Mouse (Mus musculus) urinary bladder, postnatal 10 days (tissue): ENCODE measurements around the gene Csf2rb2.
A peak's percentile ranks its signal among the peaks of the same experiment; 100 is the strongest.
"Not testable (repeated sequence)": the region's sequence is repeated elsewhere in the genome, so short reads cannot be mapped to it uniquely, and the experiment has no call there.

ENCODE experiments used
- DNase-seq: peaks from one replicate; pipeline ENCODE4 v3.0.0; 2022; ENCODE audit warnings: low spot score

The Csf2rb2 gene

DNA sequence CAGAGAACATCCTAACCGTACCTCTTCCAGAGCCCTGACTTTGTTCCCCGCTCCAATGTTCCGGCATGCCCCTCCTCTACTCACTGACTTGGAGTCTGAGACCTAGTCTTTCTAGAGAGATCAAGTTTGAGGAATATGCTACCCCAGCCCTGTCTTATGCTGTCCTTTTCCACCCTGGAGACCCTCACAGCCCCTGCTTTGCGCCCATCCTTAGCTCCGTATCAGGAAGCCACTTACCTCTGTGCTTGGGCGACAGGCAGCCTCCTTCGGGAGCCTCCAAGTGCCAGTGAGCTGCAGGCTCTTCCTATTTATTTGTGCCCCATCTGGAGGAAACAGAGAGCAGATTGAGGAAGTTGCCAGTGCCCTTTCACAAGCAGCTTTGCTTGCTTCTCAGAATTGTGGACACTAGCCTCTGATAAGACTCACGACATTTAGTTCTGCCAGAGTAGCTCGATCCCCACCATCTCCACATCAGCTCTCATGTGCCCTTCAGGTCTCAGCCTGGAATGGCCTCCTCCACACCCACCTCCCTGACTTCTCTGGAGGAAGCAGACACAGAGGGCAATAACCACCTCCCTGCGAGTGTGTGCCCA, at the start of gene Csf2rb2:
TSS of gene Csf2rb2 (minus strand) at position 381 of the 593 bp plus-strand sequence.
- no peak for DNase-seq

DNA sequence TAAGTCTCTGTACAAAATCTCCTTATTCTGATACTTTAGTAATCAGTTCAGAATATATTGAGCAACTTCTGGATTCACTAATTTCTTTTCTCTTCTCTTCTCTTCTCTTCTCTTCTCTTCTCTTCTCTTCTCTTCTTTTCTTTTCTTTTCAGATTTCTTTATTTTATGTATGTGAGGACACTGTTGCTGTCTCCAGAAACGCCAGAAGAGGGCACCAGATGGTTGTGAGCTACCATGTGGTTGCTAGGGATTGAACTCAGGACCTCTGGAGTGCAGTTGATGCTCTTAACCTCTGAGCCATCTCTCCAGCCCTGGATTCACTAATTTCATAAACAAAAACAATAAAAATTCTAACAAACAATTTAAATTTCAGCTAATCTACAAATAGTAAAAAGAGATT, 49.4 kb upstream of the Csf2rb2 start:
- DNase-seq: no peak

DNA sequence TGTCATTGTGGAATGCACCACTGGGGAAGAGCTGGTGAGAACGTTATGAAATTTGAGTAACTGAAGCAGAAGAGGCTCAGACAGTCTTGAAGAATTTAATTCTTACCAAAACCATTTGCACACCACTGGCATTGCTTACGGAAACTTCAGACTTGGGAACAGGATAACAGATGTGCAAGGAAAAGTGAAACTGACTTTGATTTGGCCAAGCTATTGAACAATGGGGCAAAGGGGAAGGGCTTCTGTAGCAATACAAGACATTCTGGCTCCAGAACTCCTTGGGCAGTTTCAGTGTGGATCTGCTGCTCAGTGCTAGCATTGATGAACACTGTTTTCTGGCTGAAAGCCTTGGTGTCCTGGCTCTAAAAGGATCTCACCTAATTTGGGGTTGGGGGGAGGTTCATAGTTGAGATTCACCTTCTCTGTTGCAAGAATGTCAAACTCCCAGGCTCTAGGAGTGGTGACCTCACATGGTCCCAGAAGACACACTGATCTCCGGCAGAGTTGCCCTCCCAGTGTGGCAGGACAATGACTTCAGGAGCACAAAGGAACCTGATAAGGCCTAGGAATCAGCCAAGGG, 46.2 kb upstream of the Csf2rb2 start:
- DNase-seq: no peak

DNA sequence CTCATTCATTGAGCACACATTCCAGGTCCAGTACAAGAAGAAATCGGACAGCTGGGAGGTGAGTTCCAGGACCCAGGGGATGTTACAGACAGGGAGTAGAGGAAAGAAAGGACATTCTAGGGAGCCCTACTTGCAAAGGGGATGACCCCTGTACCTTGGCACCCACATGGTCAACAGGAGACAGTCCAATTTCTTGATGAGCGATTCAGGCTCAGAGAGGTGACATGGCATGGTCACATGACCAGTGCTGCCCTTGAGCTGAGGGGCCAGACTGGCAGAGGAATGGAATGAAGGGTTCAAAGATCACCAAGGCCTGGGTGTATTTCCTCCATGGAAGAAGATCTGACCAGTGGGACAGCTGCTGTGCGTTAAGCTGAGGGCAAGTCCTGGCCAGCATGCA, 39.0 kb upstream of the Csf2rb2 start:
- no peak for DNase-seq

DNA sequence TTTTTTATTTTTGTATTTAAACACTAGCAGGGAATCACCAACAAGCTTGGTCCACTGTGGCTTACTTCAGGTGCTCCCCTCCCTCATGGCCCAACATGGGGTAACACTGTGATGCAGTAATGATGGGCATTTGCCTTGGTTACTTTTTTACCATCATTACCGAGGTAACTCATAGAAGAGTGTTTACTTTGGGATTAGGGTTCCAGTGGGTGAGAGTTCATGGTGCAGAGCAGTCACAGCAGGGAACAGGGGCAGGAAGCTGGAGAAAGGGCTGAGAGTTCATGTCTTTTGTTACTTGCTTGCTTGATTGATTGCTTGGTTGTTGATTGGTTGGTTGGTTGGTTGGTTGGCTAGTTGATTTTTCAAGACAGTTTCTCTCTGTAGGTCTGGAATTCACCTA, 38.2 kb upstream of the Csf2rb2 start:
- DNase-seq: no peak

DNA sequence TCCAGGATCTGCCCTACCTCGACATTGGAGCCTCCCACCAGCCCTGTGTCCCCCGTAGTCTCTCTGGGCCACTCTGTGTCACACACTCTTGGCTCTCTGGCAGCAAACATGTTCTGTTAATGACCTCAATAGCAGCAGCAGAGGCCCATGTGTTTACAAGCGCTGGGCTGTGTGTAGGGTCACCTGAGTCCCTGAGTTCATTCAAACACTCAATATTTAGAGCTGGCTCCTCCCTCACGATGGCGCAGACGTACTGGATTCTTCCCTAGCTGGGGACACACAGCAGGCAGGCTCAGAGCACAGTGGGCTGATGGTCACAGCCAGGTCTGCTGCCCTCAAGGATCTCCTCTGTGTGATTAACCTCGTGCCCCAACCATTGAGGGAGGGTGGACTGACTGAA, 35.4 kb upstream of the Csf2rb2 start:
- not testable (repeated sequence) for DNase-seq

DNA sequence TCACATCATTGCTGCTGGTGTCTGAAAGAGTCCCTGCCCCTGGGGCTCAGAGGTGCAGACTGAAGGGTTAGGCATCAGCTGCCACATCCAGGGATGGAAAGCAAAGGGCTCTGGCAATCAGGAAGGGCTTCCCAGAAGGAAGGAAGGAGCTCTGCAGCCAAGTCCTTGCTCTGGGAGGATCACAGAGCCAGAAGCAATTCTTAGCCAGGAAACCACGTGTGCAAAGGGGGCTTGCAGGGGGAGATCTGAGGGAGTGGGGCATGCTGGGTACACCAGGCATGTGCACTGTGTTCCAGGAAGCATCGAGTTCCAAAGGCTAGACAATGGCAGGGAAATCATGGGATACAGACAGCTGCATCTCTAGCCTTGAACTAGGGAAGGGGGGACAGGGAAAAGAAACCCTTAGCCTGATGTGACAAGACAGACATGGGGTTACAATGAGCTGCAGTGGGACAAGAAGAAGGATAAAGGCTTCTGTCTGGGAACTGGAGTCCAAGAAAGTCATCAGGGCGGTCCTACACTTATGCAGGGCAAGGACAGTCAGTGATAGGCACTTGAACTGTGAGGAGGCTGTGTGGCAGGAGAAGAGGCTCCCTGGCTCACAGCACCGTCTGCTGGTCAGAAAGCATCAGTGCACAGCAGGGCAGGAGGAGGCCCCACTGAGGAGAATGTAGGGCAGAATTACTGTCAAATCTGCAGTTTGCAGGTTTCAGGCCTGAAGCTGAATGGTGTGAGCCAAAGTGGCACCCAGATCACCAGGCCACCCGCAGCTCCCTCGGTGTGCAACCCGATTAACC, 34.3 kb upstream of the Csf2rb2 start:
- not testable (repeated sequence) for DNase-seq

DNA sequence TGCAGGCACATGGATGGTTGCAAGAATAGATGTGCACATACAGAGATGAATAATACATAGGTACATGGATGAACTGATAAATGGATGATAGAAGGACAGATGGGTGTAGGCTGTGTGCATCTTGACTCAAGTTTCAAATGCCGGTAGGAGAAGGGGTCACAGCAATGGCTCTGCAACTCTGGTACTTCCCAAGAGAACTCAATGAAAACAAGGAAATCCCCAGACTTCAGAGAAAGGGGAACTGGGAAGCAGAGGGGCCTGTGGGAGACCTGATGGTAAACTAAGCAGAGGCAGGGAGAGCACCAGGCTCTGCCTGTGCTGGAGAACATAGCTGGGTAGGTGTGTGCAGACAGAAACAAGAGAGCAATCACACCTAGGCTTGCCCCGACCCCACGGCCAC, 28.9 kb upstream of the Csf2rb2 start:
- no peak for DNase-seq

DNA sequence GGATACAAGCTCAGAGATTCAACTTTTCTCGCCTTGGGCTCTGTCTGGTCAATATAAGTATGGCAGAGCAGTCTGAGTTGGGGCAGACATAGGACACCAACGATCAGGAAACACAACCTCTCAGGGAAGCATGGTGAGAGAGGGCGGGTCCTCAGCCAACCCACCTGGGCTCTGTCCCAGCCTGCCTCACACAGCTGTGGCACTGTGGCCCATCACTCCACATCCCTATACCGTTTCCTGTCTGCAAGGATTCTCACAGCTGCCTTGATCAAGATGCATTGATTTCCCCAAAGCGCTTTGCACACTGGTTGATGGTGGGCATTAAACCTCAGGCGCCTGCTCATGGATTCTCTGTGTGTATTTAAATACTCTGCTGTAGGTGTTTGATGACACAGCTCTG, 27.5 kb upstream of the Csf2rb2 start:
- no peak for DNase-seq

DNA sequence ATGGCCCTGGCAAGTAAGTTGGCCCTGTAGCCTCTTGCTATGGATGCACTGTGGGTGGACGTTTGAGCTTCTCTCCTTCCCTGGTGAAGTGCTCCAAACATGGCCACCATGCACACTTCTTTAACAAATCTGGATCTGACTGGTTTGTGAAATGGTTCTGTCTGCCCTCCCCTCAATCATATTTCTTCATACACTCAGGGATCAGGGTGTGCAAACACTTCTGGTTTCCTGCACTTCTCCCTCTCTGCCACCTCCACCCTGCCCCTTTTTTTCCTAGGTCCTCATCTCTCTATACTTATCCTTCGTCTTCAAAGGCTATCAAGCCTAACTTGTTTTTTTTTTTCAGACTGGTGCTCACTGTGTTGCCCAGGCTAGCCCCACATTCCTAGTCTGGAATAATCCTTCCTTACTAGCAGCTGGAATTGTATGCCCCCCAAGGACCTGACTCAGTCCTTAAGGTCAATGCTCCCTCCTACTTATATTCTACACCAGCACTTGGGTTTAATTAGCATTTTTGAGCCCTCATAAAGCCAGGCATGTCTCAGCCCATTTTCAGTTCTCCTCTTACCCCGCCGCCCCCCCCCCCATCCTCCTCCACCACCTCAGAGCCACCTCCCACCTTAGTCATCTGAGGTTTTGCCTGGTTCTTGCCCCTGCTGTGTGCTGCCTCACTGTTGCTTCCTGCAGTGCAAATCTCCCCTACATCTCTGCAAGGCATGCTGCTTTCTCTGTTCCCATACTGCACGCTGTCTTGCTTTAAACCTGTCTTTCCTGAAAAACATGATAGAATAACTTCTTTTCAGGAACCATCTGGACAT, 26.2 kb upstream of the Csf2rb2 start:
- DNase-seq: no peak

DNA sequence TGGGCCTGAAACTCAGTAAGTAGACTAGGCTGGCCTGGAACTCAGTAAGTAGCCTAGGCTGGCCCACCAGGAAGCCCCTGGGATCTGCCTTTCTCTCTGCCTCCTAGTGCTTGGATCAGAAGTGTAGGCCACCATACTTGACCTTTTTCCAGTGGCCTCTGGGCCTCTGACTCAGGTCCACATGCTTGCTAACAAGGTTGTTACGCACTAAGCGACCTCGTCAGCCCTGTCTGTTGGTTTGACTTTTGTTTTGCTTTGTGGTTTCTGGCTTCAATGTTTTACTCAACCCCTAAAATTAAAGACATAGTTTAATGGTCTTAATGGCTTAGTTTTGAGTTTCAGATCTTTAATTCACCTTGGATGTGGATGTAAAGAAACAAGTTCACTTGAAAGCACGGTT, 25.2 kb upstream of the Csf2rb2 start:
- DNase-seq: no peak

DNA sequence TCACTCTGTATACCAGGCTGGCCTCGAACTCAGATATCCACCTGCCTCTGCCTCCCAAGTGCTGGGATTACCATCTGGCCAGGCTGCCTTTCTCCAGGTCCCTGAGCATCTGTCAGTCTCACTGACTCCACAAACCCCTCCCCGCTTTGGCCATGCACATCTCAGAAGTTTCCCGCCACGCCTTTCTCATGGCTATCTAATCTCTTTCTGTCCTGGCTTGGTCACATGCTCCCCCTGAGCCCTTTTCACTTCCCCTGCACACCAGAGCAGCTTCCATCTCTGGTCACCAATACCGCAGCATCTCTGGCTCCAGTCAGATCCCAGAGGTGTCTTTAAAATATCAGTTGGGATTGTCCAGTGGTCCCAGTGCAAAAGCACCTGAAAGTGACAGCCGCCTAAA, 24.5 kb upstream of the Csf2rb2 start:
- DNase-seq: not testable (repeated sequence)

DNA sequence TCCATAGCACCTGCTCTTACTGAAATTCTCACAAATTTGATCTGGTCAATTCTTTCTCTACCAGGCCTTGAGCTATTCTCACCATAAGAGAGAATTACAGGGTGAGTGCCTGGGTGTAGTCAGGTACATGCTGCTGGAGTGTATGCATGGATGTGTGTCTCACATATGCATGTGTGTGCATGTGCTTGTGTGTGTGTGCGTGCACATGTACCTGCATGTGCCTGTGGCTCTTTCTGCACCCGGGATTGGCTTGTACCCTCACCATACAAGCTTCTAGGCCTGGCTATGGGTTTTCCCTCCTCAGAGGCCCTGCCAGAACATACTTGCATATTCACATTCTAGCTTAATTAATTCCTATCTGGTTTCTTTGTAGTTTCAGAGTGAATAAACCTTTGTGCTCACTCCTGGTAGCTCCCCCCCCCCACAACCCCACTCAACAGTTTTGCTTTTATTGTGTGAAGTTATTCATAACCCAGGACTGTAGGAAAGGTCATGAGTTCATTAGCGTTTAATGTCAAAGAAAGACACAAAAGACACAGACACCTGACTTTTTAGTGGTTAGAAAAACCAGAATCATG, 23.1 kb upstream of the Csf2rb2 start:
- DNase-seq: no peak

DNA sequence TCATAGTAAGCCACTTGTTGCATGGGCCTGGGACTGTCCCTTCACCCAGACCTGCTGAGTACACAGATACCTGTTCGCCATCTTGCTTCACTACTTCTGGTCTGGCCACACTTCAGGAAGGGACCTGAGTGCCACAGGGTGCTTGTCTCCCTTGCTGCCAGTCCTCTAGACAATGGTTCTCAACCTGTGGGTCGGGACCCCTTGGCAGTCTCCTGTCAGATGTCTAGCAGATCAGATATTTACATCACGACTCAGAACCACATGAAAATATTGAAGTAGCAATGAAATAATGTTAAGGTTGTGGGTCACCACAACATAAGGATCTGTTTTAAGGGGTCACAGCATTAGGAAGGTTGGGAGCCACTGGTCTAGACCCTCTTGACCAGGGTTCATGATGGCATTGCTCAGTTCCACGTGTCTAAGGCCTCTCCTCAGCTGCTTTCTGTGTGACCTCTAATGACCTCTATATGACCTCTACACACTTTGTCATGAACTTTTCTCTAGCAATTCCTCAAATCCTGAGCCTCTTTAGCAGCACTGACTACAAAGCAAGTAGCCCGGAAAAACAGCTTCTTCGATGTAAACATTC, 22.3 kb upstream of the Csf2rb2 start:
- DNase-seq: not testable (repeated sequence)

DNA sequence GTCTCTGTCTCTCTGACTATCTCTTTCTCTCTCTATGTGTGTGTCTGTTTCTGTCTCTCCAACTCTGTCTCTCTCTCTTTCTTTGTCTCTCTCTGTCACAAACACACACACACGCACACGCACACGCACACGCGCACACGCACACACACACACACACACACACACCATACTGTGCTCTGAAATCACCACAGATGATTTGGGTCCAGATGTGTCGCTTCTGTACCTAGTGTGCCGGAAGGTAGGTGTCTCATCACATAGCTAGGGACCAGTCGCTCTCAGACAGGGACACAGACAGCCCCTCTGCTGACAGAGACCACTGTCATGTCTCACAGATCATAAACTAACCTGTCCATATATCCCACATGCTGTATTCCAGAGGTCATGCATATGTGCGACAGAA, 21.2 kb upstream of the Csf2rb2 start:
- no peak for DNase-seq

DNA sequence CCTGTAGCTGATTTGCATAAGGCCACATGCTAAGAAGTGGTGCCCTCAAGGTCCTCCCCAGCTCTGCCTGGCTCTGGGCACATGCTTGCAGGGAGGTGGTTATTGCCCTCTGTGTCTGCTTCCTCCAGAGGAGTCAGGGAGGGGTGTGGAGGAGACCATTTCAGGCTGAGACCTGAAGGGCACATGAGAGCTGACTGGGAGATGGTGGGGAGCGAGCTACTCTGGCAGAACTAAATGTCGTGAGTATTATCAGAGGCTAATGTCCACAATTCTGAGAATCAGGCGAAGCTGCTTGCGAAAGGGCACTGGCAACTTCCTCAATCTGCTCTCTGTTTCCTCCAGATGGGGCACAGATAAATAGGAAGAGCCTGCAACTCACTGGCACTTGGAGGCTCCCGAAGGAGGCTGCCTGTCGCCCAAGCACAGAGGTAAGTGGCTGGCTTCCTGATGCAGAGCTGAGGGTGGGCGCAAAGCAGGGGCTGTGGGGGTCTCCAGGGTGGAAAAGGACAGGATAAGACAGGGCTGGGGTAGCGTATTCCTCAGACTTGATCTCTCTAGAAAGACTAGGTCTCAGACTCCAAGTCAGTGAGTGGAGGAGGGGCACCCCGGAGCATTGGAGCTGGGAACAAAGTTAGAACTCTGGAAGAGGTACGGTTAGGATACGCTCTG, 20.3 kb upstream of the Csf2rb2 start, which contains the start of gene Csf2rb:
TSS of gene Csf2rb (plus strand) at position 82 of the 669 bp plus-strand sequence.
- no peak for DNase-seq

DNA sequence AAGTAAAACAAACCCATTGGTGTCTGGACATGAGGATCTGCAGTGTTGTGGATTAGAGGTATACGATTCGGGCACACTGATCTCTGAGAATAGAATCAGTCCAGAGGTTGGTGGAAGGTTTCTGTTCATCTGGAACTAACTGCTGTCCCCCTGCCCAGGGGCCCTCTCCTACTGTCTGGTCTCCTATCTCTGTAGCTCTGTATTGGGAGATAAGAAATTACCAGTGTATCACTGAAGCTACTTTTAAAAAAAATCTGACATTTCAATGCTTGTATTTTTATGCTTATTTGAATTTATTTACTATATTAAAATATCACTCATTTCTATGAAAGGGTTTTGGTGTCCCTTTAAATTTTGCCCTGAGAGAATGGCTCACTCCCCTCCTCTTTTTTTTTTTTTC, 18.8 kb upstream of the Csf2rb2 start:
- no peak for DNase-seq

DNA sequence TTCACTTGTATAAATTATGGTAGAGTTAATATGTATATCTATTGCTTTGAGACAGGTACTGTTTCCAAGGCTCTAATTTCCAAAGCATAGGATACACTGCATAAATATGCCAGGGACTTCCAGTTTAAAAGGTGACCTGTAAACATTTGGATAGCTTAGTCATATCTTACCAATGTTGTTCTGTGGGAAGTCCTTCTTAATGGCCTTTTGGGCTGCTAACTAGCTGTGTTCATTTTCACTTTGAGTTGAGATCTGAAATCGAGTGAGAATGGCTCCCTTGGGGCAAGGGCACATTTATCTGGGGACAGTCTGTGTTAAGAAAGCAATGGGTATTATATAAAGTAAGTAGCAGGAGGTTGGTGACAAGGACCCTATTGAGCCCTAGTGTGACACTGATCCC, 17.8 kb upstream of the Csf2rb2 start:
- no peak for DNase-seq

DNA sequence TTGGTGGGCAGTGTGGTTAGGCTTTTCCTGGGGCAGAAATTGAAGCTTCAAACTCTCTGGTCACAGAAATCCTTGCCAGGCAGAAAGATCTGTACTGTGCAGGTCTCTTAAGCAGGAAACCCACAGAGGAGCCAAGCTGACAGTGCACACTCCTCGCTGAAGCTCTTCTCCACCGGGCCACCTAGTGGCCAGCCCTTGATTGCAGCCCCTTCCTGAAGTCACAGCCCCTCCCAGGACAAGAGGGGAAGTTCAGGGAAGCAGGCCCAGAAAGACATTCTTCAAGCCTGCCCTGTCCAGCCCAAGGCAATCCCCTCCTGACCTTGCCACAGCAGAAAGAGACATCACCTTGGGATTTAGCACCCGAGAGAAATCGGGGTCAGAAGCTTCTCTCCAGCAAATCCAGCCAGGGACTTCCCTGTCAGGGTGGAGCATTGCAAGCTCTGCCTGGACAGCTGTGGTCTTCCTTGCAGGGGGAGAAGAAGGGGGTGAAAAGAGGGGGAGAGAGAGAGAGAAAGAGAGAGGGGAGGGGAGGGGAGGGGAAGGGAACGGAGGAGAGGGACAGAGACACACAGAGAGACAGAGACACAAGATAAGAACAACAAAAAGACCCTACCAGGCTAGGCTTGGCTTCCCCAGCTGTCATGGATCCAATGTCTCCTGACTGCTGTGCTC, 15.4 kb upstream of the Csf2rb2 start:
- peak; percentile 29 for DNase-seq

DNA sequence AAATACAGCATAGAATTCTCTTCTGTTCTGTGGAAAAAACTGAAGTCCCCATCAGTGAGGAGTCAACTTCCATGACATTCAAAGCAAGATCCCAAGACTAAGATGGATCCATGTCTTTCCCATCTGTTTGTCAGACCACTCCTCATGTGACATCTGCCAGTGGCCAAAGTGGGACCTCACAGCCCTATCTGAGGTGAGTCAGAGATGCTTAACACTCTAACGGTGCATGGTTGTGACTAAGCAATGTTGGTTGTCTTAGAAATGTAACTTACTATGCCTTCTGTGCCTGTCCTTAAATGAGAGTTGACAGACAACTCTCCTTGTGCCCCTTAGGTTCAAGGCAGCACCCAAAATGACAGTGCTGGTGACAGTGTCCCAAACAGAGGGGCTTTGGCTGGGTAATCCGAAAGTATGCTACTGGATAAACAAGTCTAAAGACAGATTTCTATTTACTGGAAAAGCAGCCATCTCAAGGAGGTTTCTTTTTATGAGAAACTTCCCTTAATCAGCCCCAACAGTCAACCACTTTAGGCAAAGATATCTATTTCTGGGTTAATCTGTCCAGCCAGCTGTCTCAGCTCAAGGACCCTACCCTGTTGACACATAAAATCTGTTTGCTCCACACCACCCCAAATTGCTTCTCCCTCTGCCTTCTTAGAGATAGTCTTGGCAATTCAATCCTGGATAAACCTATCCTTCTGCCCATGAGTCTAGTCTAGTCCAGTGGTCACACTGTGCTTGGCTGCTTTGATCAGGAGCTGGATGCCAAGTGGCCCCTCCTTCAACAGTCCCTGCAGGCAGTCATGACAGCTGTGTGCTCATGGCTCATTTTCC, 13.0 kb upstream of the Csf2rb2 start:
- not testable (repeated sequence) for DNase-seq
